ENCODE assay signal across 8 mouse cellular contexts in genomic region chr10:110744686-110745639, GRCm38 (mm10). TPM values are rescaled to one million over a fixed set of nuclear protein-coding genes. Genes with fewer than 3 reads are reported as not detected.
DNase-seq lines count a peak whose midpoint lies in the region; ATAC-seq and TF ChIP-seq lines count a peak whose summit lies in the region.

Gene E2f7, plus strand, starts transcription at chr10:110745439.

- no peaks in the 10 kb centered on the region for H3K9me3 ChIP-seq in ES-E14 (ENCODE audit: control insufficient read depth, insufficient read depth, low read depth, low read length)
- H3K9me3 ChIP-seq in forebrain, embryonic 15.5 days, result no peaks in the 10 kb centered on the region
- H3K9me3 ChIP-seq in lung, embryonic 16.5 days (ENCODE audit: control insufficient read depth, low read length), result no peaks in the 10 kb centered on the region

- H3K27me3 ChIP-seq in forebrain, embryonic 15.5 days, result no peaks in the 10 kb centered on the region
- H3K27me3 ChIP-seq in lung, embryonic 16.5 days (ENCODE audit: control insufficient read depth, insufficient read depth, low read depth, low read length), result no peaks in the 10 kb centered on the region

- peaks cover 0 to 10% of the 10 kb centered on the region in 2 experiments; a peak in 2 of 4 replicates for H3K4me1 ChIP-seq in ES-E14 (ENCODE audit: control insufficient read depth in 2 of 2, insufficient read depth in 2 of 2, low read length in 2 of 2, poor library complexity in 1 of 2)
- H3K4me1 ChIP-seq in forebrain, embryonic 15.5 days, result peaks cover 26% of the 10 kb centered on the region
- H3K4me1 ChIP-seq in lung, embryonic 16.5 days (replicated peaks; ENCODE audit: control insufficient read depth, insufficient read depth, low read length), result peaks cover 23% of the 10 kb centered on the region

- peak within 1 kb of the TSS; percentile 92 for H3K4me2 ChIP-seq in forebrain, embryonic 15.5 days (replicated peaks)
- H3K4me2 ChIP-seq in lung, embryonic 16.5 days (ENCODE audit: low read depth, low read length), result peak within 1 kb of the TSS; percentile 95

- peak within 1 kb of the TSS; percentile 96 for H3K9ac ChIP-seq in ES-E14 (ENCODE audit: insufficient read depth, low read depth, low read length, poor library complexity, severe bottlenecking)
- peak within 1 kb of the TSS; percentile 74 for H3K9ac ChIP-seq in forebrain, embryonic 15.5 days (replicated peaks)
- peak within 1 kb of the TSS; percentile 95 for H3K9ac ChIP-seq in lung, embryonic 16.5 days (ENCODE audit: low read length)

- WGBS in forebrain, embryonic 15.5 days, result under 1% methylated on average over 98 of the region's 98 CpGs
- WGBS in lung, embryonic 16.5 days, result under 1% methylated on average over 54 of the region's 98 CpGs

- peak; percentile 99 for ATAC-seq in forebrain, embryonic 15.5 days (replicated peaks)
- ATAC-seq in lung, embryonic 16.5 days (ENCODE audit: low read depth), result peak; percentile 97

- DNase-seq in ES-E14 (ENCODE audit: low read depth, low spot score), result peak; percentile 81
- DNase-seq in cerebellum, adult 11 months, result peak; percentile 89
- DNase-seq in heart, postnatal 36 days, result peak; percentile 90 to 91
- peak; percentile 59 to 78 for DNase-seq in layer of hippocampus, adult 8-10 months (ENCODE audit: low spot score in 2 of 2)
- peak; percentile 81 for DNase-seq in ovary, postnatal 10 days (ENCODE audit: low spot score)
- DNase-seq in thymus, postnatal 10 days (ENCODE audit: low spot score in 2 of 2), result peak; percentile 86 to 94

- intact Hi-C loops in heart, postnatal 36 days (cut with DNase I), result loop anchor here (10.0 kb wide), 1 partner anchor 730 kb away; the partner anchor contains the start of gene Nap1l1

- peak within 1 kb of the TSS; percentile 96 to 98 for H3K4me3 ChIP-seq in ES-E14 (ENCODE audit: insufficient read depth in 1 of 2, low read depth in 1 of 2, low read length in 2 of 2, poor library complexity in 1 of 2, severe bottlenecking in 1 of 2)
- peak within 1 kb of the TSS; percentile 79 for H3K4me3 ChIP-seq in forebrain, embryonic 15.5 days
- H3K4me3 ChIP-seq in lung, embryonic 16.5 days (ENCODE audit: low read length), result peak within 1 kb of the TSS; percentile 95

- peak within 1 kb of the TSS; percentile 67; the same call in 1 of the 2 replicates for H3K27ac ChIP-seq in ES-E14 (ENCODE audit: insufficient read depth, low read depth, low read length, poor library complexity, severe bottlenecking)
- peak within 1 kb of the TSS; percentile 71 for H3K27ac ChIP-seq in forebrain, embryonic 15.5 days (replicated peaks)
- H3K27ac ChIP-seq in lung, embryonic 16.5 days (ENCODE audit: low read length), result peak within 1 kb of the TSS; percentile 90

- in situ Hi-C loops in ES-E14 (cut with MboI; ENCODE audit: low sequenced_read_pairs in 2 of 2, unreplicated experiment in 2 of 2), result no loop called here

- H3K36me3 ChIP-seq in ES-E14 (ENCODE audit: control insufficient read depth, insufficient read depth, low read length, poor library complexity, severe bottlenecking), result peaks cover 11% of the 10 kb centered on the region
- no peaks in the 10 kb centered on the region for H3K36me3 ChIP-seq in forebrain, embryonic 15.5 days
- peaks cover 10% of the 10 kb centered on the region for H3K36me3 ChIP-seq in lung, embryonic 16.5 days (ENCODE audit: control insufficient read depth, insufficient read depth, low read length)

TF ChIP-seq in ES-E14, 5 proteins besides CTCF, POLR2A, EP300 and RAD21:
- TF ChIP-seq MAFK (IDR thresholded peaks at IDR 0.05; ENCODE audit: insufficient read depth, low read depth, low read length) (no peak), HCFC1 (IDR thresholded peaks at IDR 0.05; ENCODE audit: borderline replicate concordance, insufficient read depth, low read length) (peak; percentile 53; the same call in 1 of the 2 replicates)
TF ChIP-seq in ES-E14: peak in this region for 1.

RNA-seq across cellular contexts. Expression of gene E2f7, which starts in this region (rescaled TPM):
- 13.8 and 15.6 TPM in 2 replicates for total RNA-seq in ES-E14 (2012; rRNA removed)
- 13.6 and 14.1 TPM in 2 replicates for polyA plus RNA-seq in forebrain, embryonic 15.5 days (2015; fragmentation: Nextera tagmentation; extraction: Ambion mirVana)
- total RNA-seq in heart, postnatal 36 days (2021), result 1 to 10 TPM; 1.8 to 2.0 TPM
- under 1 TPM in 3 of 4 experiments, not detected in 1; 0.36 to 0.72 (median 0.43) TPM for total RNA-seq in layer of hippocampus, adult 8-10 months (2022)
- 31.8 and 34.1 TPM in 2 replicates for polyA plus RNA-seq in lung, embryonic 16.5 days (2015; fragmentation: Nextera tagmentation; extraction: Ambion mirVana)

Comparison
In these comparisons a context has a peak if more than half of its experiments do, and no peak if none do; other contexts are left out.
1. Peak in every context shown above with its lines: DNase-seq, ATAC-seq, H3K4me3 ChIP-seq and H3K27ac ChIP-seq.
2. Peak in DNase-seq in layer of hippocampus, adult 8-10 months; RNA of the gene not detected or under 1 TPM.